Comparison of ENCODE assay signal across 9 mouse cellular contexts in the genomic region with DNA sequence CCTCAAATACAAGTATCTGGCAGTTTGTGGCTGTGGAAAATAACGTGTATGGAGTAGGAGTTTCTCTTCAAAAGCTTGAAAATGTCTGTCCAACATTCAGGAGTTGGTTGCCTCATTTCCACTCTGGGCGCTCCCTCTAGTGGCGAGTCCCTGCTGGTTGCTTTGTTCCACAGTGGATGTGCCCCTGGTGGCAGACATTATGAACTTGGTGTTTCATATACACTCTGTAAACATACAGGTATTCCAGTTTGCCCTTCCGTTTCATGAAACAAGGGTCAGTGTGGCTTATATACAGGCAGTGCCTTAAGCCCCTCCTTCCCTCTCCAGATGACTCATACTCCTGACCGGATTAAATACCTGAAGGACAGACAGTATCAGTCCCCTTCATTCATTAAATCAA. TPM values are rescaled to one million over a fixed set of nuclear protein-coding genes. Genes with fewer than 3 reads are reported as not detected.
DNase-seq lines count a peak whose midpoint lies in the region; ATAC-seq and TF ChIP-seq lines count a peak whose summit lies in the region.
"Had no signal": no experiment of that assay in that cellular context is flagged by ENCODE, and none has a peak within 500 bp of the region (broad histone marks: within the 10 kb centered on the region; RNA-seq: fewer than 3 reads in every experiment).

No protein-coding gene starts in this region.

- 0 out of 2 replicates have a peak, but pooled peaks have one; percentile 67 for ATAC-seq in embryonic facial prominence, embryonic 11.5 days (replicated peaks; ENCODE audit: insufficient number of reproducible peaks, low FRiP score, low TSS enrichment, low read depth)
- peak; percentile 69 for ATAC-seq in liver, embryonic 11.5 days (replicated peaks; ENCODE audit: low FRiP score)

- H3K27me3 ChIP-seq in embryonic facial prominence, embryonic 11.5 days (ENCODE audit: control insufficient read depth, insufficient read depth, low read length) = no peaks in the 10 kb centered on the region
- H3K27me3 ChIP-seq in heart, embryonic 10.5 days (ENCODE audit: insufficient read depth, poor library complexity, severe bottlenecking) = no peaks in the 10 kb centered on the region
- no peaks in the 10 kb centered on the region for H3K27me3 ChIP-seq in liver, embryonic 11.5 days (replicated peaks; ENCODE audit: control insufficient read depth, insufficient read depth, low read length)
- no peaks in the 10 kb centered on the region for H3K27me3 ChIP-seq in myocyte (ENCODE audit: control insufficient read depth, insufficient read depth, insufficient read length)
- H3K27me3 ChIP-seq: embryonic facial prominence, embryonic 13.5 days had no signal

- H3K9ac ChIP-seq in embryonic facial prominence, embryonic 11.5 days (replicated peaks; ENCODE audit: low read length) = no peak overlapping the region
- H3K9ac ChIP-seq in liver, embryonic 11.5 days (ENCODE audit: low read depth, low read length) = no peak overlapping the region
- H3K9ac ChIP-seq: embryonic facial prominence, embryonic 13.5 days had no signal

- H3K27ac ChIP-seq in embryonic facial prominence, embryonic 11.5 days (replicated peaks; ENCODE audit: low read depth, low read length) = no peak overlapping the region
- no peak overlapping the region for H3K27ac ChIP-seq in heart, embryonic 10.5 days
- H3K27ac ChIP-seq in liver, embryonic 11.5 days (ENCODE audit: low read depth, low read length) = no peak overlapping the region
- H3K27ac ChIP-seq: embryonic facial prominence, embryonic 13.5 days had no signal

- DNase-seq in B cell, adult 2 months = peak; percentile 91 to 93
- peak; percentile 89 for DNase-seq in adrenal gland, postnatal 25 days
- peak; percentile 92 for DNase-seq in embryonic facial prominence, embryonic 11.5 days (ENCODE audit: low spot score)
- DNase-seq in heart, embryonic 10.5 days (ENCODE audit: low spot score) = peak; percentile 92
- peak; percentile 90 for DNase-seq in kidney, postnatal 14 days
- peak; percentile 77 for DNase-seq in liver, embryonic 11.5 days (ENCODE audit: low spot score)
- DNase-seq in spleen, postnatal 4 days (ENCODE audit: low spot score in 2 of 2) = peak; percentile 80 to 91

- H3K9me3 ChIP-seq in embryonic facial prominence, embryonic 11.5 days (replicated peaks; ENCODE audit: control insufficient read depth, low read length) = no peaks in the 10 kb centered on the region
- H3K9me3 ChIP-seq in heart, embryonic 10.5 days = no peaks in the 10 kb centered on the region
- no peaks in the 10 kb centered on the region for H3K9me3 ChIP-seq in liver, embryonic 11.5 days (ENCODE audit: control insufficient read depth, low read length)
- H3K9me3 ChIP-seq: embryonic facial prominence, embryonic 13.5 days had no signal

- 33% methylated on average over 5 of the region's 5 CpGs for WGBS in embryonic facial prominence, embryonic 11.5 days
- WGBS in heart, embryonic 10.5 days = 48% methylated on average over 5 of the region's 5 CpGs
- 32% methylated on average over 5 of the region's 5 CpGs for WGBS in liver, embryonic 11.5 days

- H3K4me1 ChIP-seq in embryonic facial prominence, embryonic 11.5 days (ENCODE audit: control insufficient read depth, insufficient read depth, low read length) = no peaks in the 10 kb centered on the region
- 0 out of 2 replicates have a peak, but pooled peaks cover 4% of the 10 kb centered on the region for H3K4me1 ChIP-seq in heart, embryonic 10.5 days
- H3K4me1 ChIP-seq in liver, embryonic 11.5 days (replicated peaks; ENCODE audit: control insufficient read depth, insufficient read depth, low read length) = no peaks in the 10 kb centered on the region

- H3ac ChIP-seq in myocyte (ENCODE audit: control insufficient read depth, insufficient read length) = no peak overlapping the region

- no peak overlapping the region for H3K4me3 ChIP-seq in embryonic facial prominence, embryonic 11.5 days (ENCODE audit: low read depth, low read length)
- H3K4me3 ChIP-seq in heart, embryonic 10.5 days = no peak overlapping the region
- no peak overlapping the region for H3K4me3 ChIP-seq in liver, embryonic 11.5 days (ENCODE audit: low read depth, low read length)
- H3K4me3 ChIP-seq in myocyte = no peak overlapping the region
- H3K4me3 ChIP-seq: embryonic facial prominence, embryonic 13.5 days had no signal

- H3K4me2 ChIP-seq in embryonic facial prominence, embryonic 11.5 days (ENCODE audit: low read depth, low read length) = no peak overlapping the region
- H3K4me2 ChIP-seq in liver, embryonic 11.5 days = no peak overlapping the region
- H3K4me2 ChIP-seq in myocyte (ENCODE audit: low read depth) = peak overlapping the region; percentile 7
- H3K4me2 ChIP-seq: embryonic facial prominence, embryonic 13.5 days had no signal

- H3K79me2 ChIP-seq in myocyte (ENCODE audit: control insufficient read depth, insufficient read depth) = no peaks in the 10 kb centered on the region

- no peaks in the 10 kb centered on the region for H3K36me3 ChIP-seq in embryonic facial prominence, embryonic 11.5 days (replicated peaks; ENCODE audit: control insufficient read depth, insufficient read depth, low read depth, low read length)
- peaks cover 19% of the 10 kb centered on the region; the same call in 1 of the 2 replicates for H3K36me3 ChIP-seq in heart, embryonic 10.5 days
- H3K36me3 ChIP-seq in liver, embryonic 11.5 days (ENCODE audit: control insufficient read depth, insufficient read depth, low read length) = no peaks in the 10 kb centered on the region; the same call in 1 of the 2 replicates
- H3K36me3 ChIP-seq in myocyte (ENCODE audit: control insufficient read depth, insufficient read depth) = peaks cover 5% of the 10 kb centered on the region

- TF ChIP-seq POLR2A in myocyte (IDR thresholded peaks at IDR 0.05; ENCODE audit: insufficient read length, low read depth) = no peak

TF ChIP-seq in myocyte, 11 proteins besides CTCF, POLR2A, EP300 and RAD21:
- TF ChIP-seq MYOG (IDR thresholded peaks at IDR 0.05; ENCODE audit: control insufficient read depth in 1 of 3, insufficient read depth in 1 of 3, insufficient read length in 2 of 3, low read depth in 2 of 3) (no peak), TCF12 (IDR thresholded peaks at IDR 0.05; ENCODE audit: insufficient read depth, poor library complexity, severe bottlenecking) (no peak), POLR2AphosphoS2 (IDR thresholded peaks at IDR 0.05; ENCODE audit: insufficient read length, low read depth) (no peak), USF1 (IDR thresholded peaks at IDR 0.05; ENCODE audit: low read depth) (no peak), TCF3 (IDR thresholded peaks at IDR 0.05; ENCODE audit: insufficient read length, low read depth) (no peak), SRF (IDR thresholded peaks at IDR 0.05; ENCODE audit: control insufficient read depth, insufficient read length, low read depth) (no peak), REST (IDR thresholded peaks at IDR 0.05; ENCODE audit: insufficient read depth, insufficient read length) (no peak), E2F4 (IDR thresholded peaks at IDR 0.05; ENCODE audit: insufficient read depth) (no peak), MYOD1 (IDR thresholded peaks at IDR 0.05; ENCODE audit: control insufficient read depth in 1 of 3, insufficient read length in 2 of 3, low read depth in 2 of 3) (no peak), MAX (IDR thresholded peaks at IDR 0.05; ENCODE audit: low read depth) (no peak), CEBPB (IDR thresholded peaks at IDR 0.05; ENCODE audit: insufficient read depth, poor library complexity, severe bottlenecking) (no peak)
TF ChIP-seq in myocyte: peak in this region for 0.

RNA-seq across cellular contexts. Expression of gene Vps4a, which starts 28.5 kb away (rescaled TPM):
- 78.7 and 102 TPM in 2 replicates for total RNA-seq in adrenal gland, postnatal 25 days (2021)
- polyA plus RNA-seq in embryonic facial prominence, embryonic 11.5 days (2014; fragmentation: Nextera tagmentation; extraction: Ambion mirVana) = 88.3 and 93.7 TPM in 2 replicates
- polyA plus RNA-seq in heart, embryonic 10.5 days (2016; fragmentation: Nextera tagmentation; extraction: Ambion mirVana) = 52.3 and 52.8 TPM in 2 replicates
- polyA plus RNA-seq in liver, embryonic 11.5 days (2014; fragmentation: Nextera tagmentation; extraction: Ambion mirVana) = 49.8 and 52.4 TPM in 2 replicates
- 35.4 TPM for polyA plus RNA-seq in myocyte (2012; fragmentation: generic; extraction: Trizol)

RNA-seq across cellular contexts. Expression of gene Pdf, which starts 45.9 kb away (rescaled TPM):
- 41.0 and 63.8 TPM in 2 replicates for total RNA-seq in adrenal gland, postnatal 25 days (2021)
- 44.8 and 48.3 TPM in 2 replicates for polyA plus RNA-seq in embryonic facial prominence, embryonic 11.5 days (2014; fragmentation: Nextera tagmentation; extraction: Ambion mirVana)
- polyA plus RNA-seq in heart, embryonic 10.5 days (2016; fragmentation: Nextera tagmentation; extraction: Ambion mirVana) = 52.5 and 53.1 TPM in 2 replicates
- polyA plus RNA-seq in liver, embryonic 11.5 days (2014; fragmentation: Nextera tagmentation; extraction: Ambion mirVana) = 44.9 and 45.5 TPM in 2 replicates
- 31.1 TPM for polyA plus RNA-seq in myocyte (2012; fragmentation: generic; extraction: Trizol)

RNA-seq across cellular contexts. Expression of gene Cog8, which starts 54.0 kb away (rescaled TPM):
- total RNA-seq in adrenal gland, postnatal 25 days (2021) = 47.9 and 48.6 TPM in 2 replicates
- polyA plus RNA-seq in embryonic facial prominence, embryonic 11.5 days (2014; fragmentation: Nextera tagmentation; extraction: Ambion mirVana) = 42.0 and 44.9 TPM in 2 replicates
- polyA plus RNA-seq in heart, embryonic 10.5 days (2016; fragmentation: Nextera tagmentation; extraction: Ambion mirVana) = 34.4 and 40.3 TPM in 2 replicates
- polyA plus RNA-seq in liver, embryonic 11.5 days (2014; fragmentation: Nextera tagmentation; extraction: Ambion mirVana) = 40.4 and 40.6 TPM in 2 replicates
- 28.3 TPM for polyA plus RNA-seq in myocyte (2012; fragmentation: generic; extraction: Trizol)

RNA-seq across cellular contexts. Expression of gene Nip7, which starts 54.1 kb away (rescaled TPM):
- total RNA-seq in adrenal gland, postnatal 25 days (2021) = 44.8 and 45.7 TPM in 2 replicates
- polyA plus RNA-seq in embryonic facial prominence, embryonic 11.5 days (2014; fragmentation: Nextera tagmentation; extraction: Ambion mirVana) = 113 and 114 TPM in 2 replicates
- 77.8 and 100 TPM in 2 replicates for polyA plus RNA-seq in heart, embryonic 10.5 days (2016; fragmentation: Nextera tagmentation; extraction: Ambion mirVana)
- 131 and 132 TPM in 2 replicates for polyA plus RNA-seq in liver, embryonic 11.5 days (2014; fragmentation: Nextera tagmentation; extraction: Ambion mirVana)
- 81.4 TPM for polyA plus RNA-seq in myocyte (2012; fragmentation: generic; extraction: Trizol)
